Mouse (Mus musculus) liver, embryonic 16.5 days (tissue): ENCODE measurements around the gene Lingo1. TPM values are rescaled to one million over a fixed set of nuclear protein-coding genes. Genes with fewer than 3 reads are reported as not detected.

ENCODE experiments used
- ATAC-seq: fragments of 200-750 bp; cut with Nextera tagmentation; 2 replicates; pipeline ENCODE4 v1.8.0; 2017; ENCODE audit warnings: low read depth, mild to moderate bottlenecking, moderate number of reproducible peaks, moderate library complexity
- H3K27ac ChIP-seq: fragments of 300-500 bp; sonication (generic); 2 replicates; pipeline ENCODE4 v1.5.1; 2014; ENCODE audit warnings: mild to moderate bottlenecking, low read length
- H3K27me3 ChIP-seq: fragments of 300-500 bp; sonication (generic); 2 replicates; pipeline ENCODE4 v1.6.1; 2014; ENCODE audit warnings: low read depth, low read length, mixed read lengths; ENCODE audit not compliant: control insufficient read depth, insufficient read depth
- H3K36me3 ChIP-seq: fragments of 300-500 bp; sonication (generic); 2 replicates; pipeline ENCODE4 v1.6.1; 2014; ENCODE audit warnings: mild to moderate bottlenecking; ENCODE audit not compliant: control insufficient read depth, insufficient read depth
- H3K4me1 ChIP-seq: fragments of 300-500 bp; sonication (generic); 2 replicates; pipeline ENCODE4 v1.6.1; 2014; ENCODE audit warnings: low read depth, low read length, mixed read lengths; ENCODE audit not compliant: control insufficient read depth
- H3K4me2 ChIP-seq: fragments of 300-500 bp; sonication (generic); 2 replicates; pipeline ENCODE4 v1.6.1; 2014; ENCODE audit warnings: low read depth, low read length, mixed read lengths
- H3K4me3 ChIP-seq: fragments of 300-500 bp; sonication (generic); 2 replicates; pipeline ENCODE4 v1.5.1; 2014; ENCODE audit warnings: low read depth, mild to moderate bottlenecking, low read length
- H3K9ac ChIP-seq: fragments of 300-500 bp; sonication (generic); 2 replicates; pipeline ENCODE4 v1.6.1; 2014; ENCODE audit warnings: low read depth, low read length
- H3K9me3 ChIP-seq: fragments of 300-500 bp; sonication (generic); replicated peaks from 2 replicates; pipeline ENCODE4 v1.6.1; 2016; ENCODE audit warnings: low read length; ENCODE audit not compliant: control insufficient read depth
- WGBS: fragments of 180-500 bp; shearing (Covaris S2); extraction: QIAGEN DNeasy Blood & Tissue Kit; methylation state at CpG from one replicate; pipeline ENCODE4 v1.1.7; 2014; ENCODE audit not compliant: insufficient replicate concordance; 5-methylcytosine and 5-hydroxymethylcytosine counted together
- polyA plus RNA-seq: library from polyadenylated mRNA; unstranded; fragments of >200 nt; fragmentation: Nextera tagmentation; extraction: Ambion mirVana; gene quantifications from 2 replicates; pipeline ENCODE4 v1.2.1, GENCODE M21; 2015

The Lingo1 gene
- polyA plus RNA-seq, 1 experiment from 2014 or later = 0.20 TPM

GRCm38 (mm10) chr9:56830162-56830561, 33.9 kb upstream of the Lingo1 start:
- Histone ChIP-seq H3K36me3 (no peaks in the 10 kb centered on the region), H3K4me3 (no peak overlapping the region), H3K27me3 (peaks cover 11% of the 10 kb centered on the region), H3K9me3 (no peaks in the 10 kb centered on the region), H3K27ac (no peak overlapping the region), H3K9ac (no peak overlapping the region), H3K4me1 (no peaks in the 10 kb centered on the region), H3K4me2 (no peak overlapping the region)
- no peak for ATAC-seq
- WGBS = 34% methylated on average over 4 of the region's 4 CpGs

GRCm38 (mm10) chr9:56828841-56829240, 32.6 kb upstream of the Lingo1 start:
- H3K27me3 ChIP-seq = peaks cover 11% of the 10 kb centered on the region
- no peak overlapping the region for H3K9ac ChIP-seq
- no peak for ATAC-seq
- H3K4me3 ChIP-seq = no peak overlapping the region
- no peak overlapping the region for H3K4me2 ChIP-seq
- H3K4me1 ChIP-seq = no peaks in the 10 kb centered on the region
- no peaks in the 10 kb centered on the region for H3K36me3 ChIP-seq
- H3K27ac ChIP-seq = no peak overlapping the region
- 61% methylated on average over 6 of the region's 6 CpGs for WGBS
- H3K9me3 ChIP-seq = no peaks in the 10 kb centered on the region

- Histone ChIP-seq H3K4me1 (no peaks in the 10 kb centered on the region), H3K36me3 (no peaks in the 10 kb centered on the region), H3K4me2 (no peak overlapping the region), H3K9me3 (no peaks in the 10 kb centered on the region), H3K4me3 (no peak overlapping the region), H3K27ac (no peak overlapping the region), H3K9ac (no peak overlapping the region), H3K27me3 (peaks cover 9% of the 10 kb centered on the region)
- ATAC-seq = no peak
- 40% methylated on average over 9 of the region's 9 CpGs for WGBS
Observed at GRCm38 (mm10) chr9:56828146-56828545, 31.9 kb upstream of the Lingo1 start.

GRCm38 (mm10) chr9:56825476-56826213, 29.4 kb upstream of the Lingo1 start:
- peaks cover 9% of the 10 kb centered on the region for H3K27me3 ChIP-seq
- H3K4me2 ChIP-seq = no peak overlapping the region
- 16% methylated on average over 21 of the region's 21 CpGs for WGBS
- H3K27ac ChIP-seq = no peak overlapping the region
- H3K4me1 ChIP-seq = no peaks in the 10 kb centered on the region
- no peak overlapping the region for H3K9ac ChIP-seq
- ATAC-seq = no peak
- H3K36me3 ChIP-seq = no peaks in the 10 kb centered on the region
- no peaks in the 10 kb centered on the region for H3K9me3 ChIP-seq
- H3K4me3 ChIP-seq = no peak overlapping the region

DNA sequence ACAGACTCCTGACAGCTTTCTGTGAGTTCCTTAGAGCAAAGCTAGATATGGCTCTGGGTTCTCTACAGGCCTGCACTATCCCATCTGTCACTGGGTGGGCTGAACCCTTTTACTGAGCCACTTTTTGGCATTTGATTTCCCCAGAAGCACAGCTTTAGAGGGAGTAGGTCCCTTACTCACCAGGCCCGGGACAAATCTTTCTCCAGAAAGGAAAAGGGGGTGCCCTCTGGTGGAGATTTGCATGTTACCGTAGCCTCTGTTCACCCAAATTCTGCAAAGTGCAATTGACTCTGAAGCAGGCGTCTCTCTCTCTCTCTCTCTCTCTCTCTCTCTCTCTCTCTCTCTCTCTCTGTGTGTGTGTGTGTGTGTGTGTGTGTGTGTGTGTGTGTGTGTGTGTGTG, 28.6 kb upstream of the Lingo1 start:
- no peaks in the 10 kb centered on the region for H3K9me3 ChIP-seq
- no peak for ATAC-seq
- no peak overlapping the region for H3K27ac ChIP-seq

DNA sequence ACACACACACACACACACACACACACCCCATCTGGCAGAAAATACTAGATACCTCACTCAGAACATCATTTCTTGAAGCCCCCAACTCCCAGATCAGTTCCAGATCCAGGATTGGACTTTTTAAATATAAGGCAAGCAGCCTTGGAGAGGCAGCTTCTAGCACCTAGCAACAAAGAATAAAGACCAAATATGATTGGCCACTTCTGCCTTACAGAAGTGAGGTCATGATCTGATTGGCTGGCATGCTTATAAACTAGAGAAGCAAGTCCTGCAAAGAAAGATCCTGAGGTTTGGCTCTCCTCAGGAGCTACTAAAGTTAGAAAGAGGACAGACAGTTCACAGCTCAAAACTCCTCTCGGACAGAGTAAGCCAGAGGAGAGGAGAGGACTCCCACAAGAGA, 14.6 kb upstream of the Lingo1 start:
- Histone ChIP-seq H3K9ac (no peak overlapping the region), H3K9me3 (no peaks in the 10 kb centered on the region; the same call in 1 of the 2 replicates), H3K36me3 (no peaks in the 10 kb centered on the region), H3K27me3 (no peaks in the 10 kb centered on the region), H3K4me3 (no peak overlapping the region), H3K4me1 (no peaks in the 10 kb centered on the region), H3K27ac (no peak overlapping the region), H3K4me2 (no peak overlapping the region)
- 42% methylated on average over 1 of the region's 1 CpGs for WGBS
- no peak for ATAC-seq

More for the DNA sequence above, 28.6 kb upstream of the Lingo1 start:
- WGBS = 5% methylated on average over 3 of the region's 3 CpGs
- Histone ChIP-seq H3K27me3 (peaks cover 9% of the 10 kb centered on the region), H3K4me3 (no peak overlapping the region), H3K4me2 (no peak overlapping the region), H3K9ac (no peak overlapping the region), H3K36me3 (no peaks in the 10 kb centered on the region), H3K4me1 (no peaks in the 10 kb centered on the region)

- no peaks in the 10 kb centered on the region; the same call in 1 of the 2 replicates for H3K9me3 ChIP-seq
- no peaks in the 10 kb centered on the region for H3K4me1 ChIP-seq
- 51% methylated on average over 6 of the region's 6 CpGs for WGBS
- no peak overlapping the region for H3K4me2 ChIP-seq
- H3K27ac ChIP-seq = no peak overlapping the region
- H3K4me3 ChIP-seq = no peak overlapping the region
- H3K9ac ChIP-seq = no peak overlapping the region
- no peak for ATAC-seq
- H3K27me3 ChIP-seq = no peaks in the 10 kb centered on the region
- H3K36me3 ChIP-seq = no peaks in the 10 kb centered on the region
Observed at GRCm38 (mm10) chr9:56807990-56808389, 11.7 kb upstream of the Lingo1 start.

DNA sequence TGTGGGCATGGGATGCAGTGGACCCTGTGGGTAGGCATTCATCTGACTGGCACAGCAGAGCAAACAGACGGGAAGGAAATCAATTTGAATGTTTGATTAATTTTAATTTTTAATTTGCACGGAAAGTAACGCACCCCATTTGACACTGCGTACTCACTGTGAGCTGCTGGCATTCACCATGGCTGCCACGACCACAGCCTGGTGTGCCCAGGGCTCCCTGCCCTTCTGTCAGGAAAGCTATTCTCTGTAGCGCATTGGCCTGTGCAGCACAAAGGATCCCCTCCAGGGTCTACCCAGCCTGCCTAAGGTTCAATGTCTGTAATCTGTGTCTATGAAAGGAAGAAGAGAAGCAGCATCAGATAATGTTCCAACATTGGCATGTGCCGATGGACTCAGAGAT, 6.9 kb upstream of the Lingo1 start:
- Histone ChIP-seq H3K4me2 (no peak overlapping the region), H3K9ac (no peak overlapping the region)
- 71% methylated on average over 7 of the region's 7 CpGs for WGBS

GRCm38 (mm10) chr9:56797876-56798275, 1.6 kb upstream of the Lingo1 start:
- Histone ChIP-seq H3K27me3 (peaks cover 49% of the 10 kb centered on the region), H3K4me1 (no peaks in the 10 kb centered on the region), H3K4me2 (no peak overlapping the region), H3K9me3 (no peaks in the 10 kb centered on the region), H3K27ac (no peak overlapping the region), H3K4me3 (no peak overlapping the region), H3K36me3 (no peaks in the 10 kb centered on the region), H3K9ac (no peak overlapping the region)
- 9% methylated on average over 5 of the region's 5 CpGs for WGBS
- no peak for ATAC-seq

More for the DNA sequence above, 6.9 kb upstream of the Lingo1 start:
- H3K4me1 ChIP-seq = no peaks in the 10 kb centered on the region
- peaks cover 13% of the 10 kb centered on the region for H3K27me3 ChIP-seq
- H3K4me3 ChIP-seq = no peak overlapping the region
- no peaks in the 10 kb centered on the region for H3K36me3 ChIP-seq
- no peak for ATAC-seq
- no peak overlapping the region for H3K27ac ChIP-seq
- no peaks in the 10 kb centered on the region for H3K9me3 ChIP-seq
